Mouse (Mus musculus): ENCODE measurements around the gene Hoxd9. TPM values are rescaled to one million over a fixed set of nuclear protein-coding genes. Genes with fewer than 3 reads are reported as not detected.

Gene Hoxd9
- total and polyA plus RNA-seq, 3 experiments: not detected

DNA sequence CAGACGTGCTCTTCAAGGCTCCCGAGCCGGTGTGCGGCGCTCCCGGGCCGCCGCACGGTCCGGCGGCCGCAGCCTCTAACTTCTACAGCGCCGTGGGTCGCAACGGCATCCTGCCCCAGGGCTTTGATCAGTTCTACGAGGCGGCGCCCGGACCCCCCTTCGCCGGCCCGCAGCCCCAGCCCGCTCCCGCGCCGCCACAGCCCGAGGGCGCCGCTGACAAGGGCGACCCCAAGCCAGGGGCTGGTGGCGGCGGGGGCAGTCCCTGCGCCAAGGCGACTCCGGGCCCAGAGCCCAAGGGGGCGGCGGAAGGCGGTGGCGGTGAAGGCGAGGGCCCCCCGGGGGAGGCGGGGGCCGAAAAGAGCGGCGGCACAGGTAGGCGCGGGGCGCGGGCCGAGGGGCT is 14.7 kb upstream of the Hoxd9 start:
- no peaks in the 10 kb centered on the region for H3K27me3 ChIP-seq (replicated peaks)
- H3K79me2 ChIP-seq (replicated peaks; ENCODE audit: control insufficient read depth, extremely low read depth, insufficient read depth, poor library complexity, severe bottlenecking): no peaks in the 10 kb centered on the region
- peaks cover 29% of the 10 kb centered on the region for H3K9me3 ChIP-seq (replicated peaks; ENCODE audit: low read length)
- TF ChIP-seq CHD1 (IDR thresholded peaks at IDR 0.05; ENCODE audit: low read depth, low read length) (no peak), ZNF384 (IDR thresholded peaks at IDR 0.05; ENCODE audit: low read depth, low read length) (no peak), SIN3A (IDR thresholded peaks at IDR 0.05; ENCODE audit: low read length) (no peak), MXI1 (IDR thresholded peaks at IDR 0.05; ENCODE audit: low read depth, low read length) (no peak), MAZ (IDR thresholded peaks at IDR 0.05; ENCODE audit: low read depth, low read length) (no peak), RCOR1 (conservative IDR thresholded peaks at IDR 0.05; ENCODE audit: low read depth, low read length) (no peak), ZMIZ1 (IDR thresholded peaks at IDR 0.05; ENCODE audit: low read depth, low read length) (no peak), SMC3 (IDR thresholded peaks at IDR 0.05; ENCODE audit: low read depth, low read length) (no peak), ETS1 (conservative IDR thresholded peaks at IDR 0.05; ENCODE audit: low read depth, low read length) (no peak), MEF2A (IDR thresholded peaks at IDR 0.05; ENCODE audit: borderline replicate concordance, low read depth, low read length) (no peak), PAX5 (IDR thresholded peaks at IDR 0.05; ENCODE audit: low read length) (no peak), EP300 (IDR thresholded peaks at IDR 0.05; ENCODE audit: low read length) (no peak), USF2 (conservative IDR thresholded peaks at IDR 0.05; ENCODE audit: low read depth, low read length) (no peak), MAX (IDR thresholded peaks at IDR 0.05; ENCODE audit: low read length) (no peak), ZKSCAN1 (IDR thresholded peaks at IDR 0.05; ENCODE audit: borderline replicate concordance, low read depth, low read length) (no peak), BHLHE40 (IDR thresholded peaks at IDR 0.05; ENCODE audit: low read depth, low read length) (no peak), E2F4 (IDR thresholded peaks at IDR 0.05; ENCODE audit: insufficient replicate concordance, low read depth, low read length) (no peak), USF1 (IDR thresholded peaks at IDR 0.05; ENCODE audit: low read depth, low read length) (no peak), TCF12 (IDR thresholded peaks at IDR 0.05; ENCODE audit: low read depth, low read length) (no peak)
- DNase-seq (ENCODE audit: extremely low read depth): no peak
- no peaks in the 10 kb centered on the region for H3K36me3 ChIP-seq (replicated peaks in 1 of 2; ENCODE audit: control insufficient read depth in 1 of 2, insufficient read depth in 1 of 2, low read length in 1 of 2)
- H3K4me2 ChIP-seq (ENCODE audit: insufficient read depth, low read depth, poor library complexity, severe bottlenecking): no peak overlapping the region
- no peak overlapping the region for H3K27ac ChIP-seq (ENCODE audit: insufficient read depth, low read depth)
- no peak overlapping the region for H3K4me3 ChIP-seq (replicated peaks in 1 of 3; ENCODE audit: low read depth in 2 of 3, low read length in 2 of 3, poor library complexity in 1 of 3)
- in situ Hi-C loops (cut with MboI; ENCODE audit: low pct_ligation_motif_present, low pct_unique_long_range_greater_than_20kb, low sequenced_read_pairs) (loop anchor here (25.0 kb wide), 1 partner anchor 630 kb away; no protein-coding TSS in a partner anchor), dilution Hi-C loops (cut with MboI; ENCODE audit: extremely low pct_ligation_motif_present, extremely low pct_unique_long_range_greater_than_20kb, low sequenced_read_pairs) (no loop called here)
- H3K9ac ChIP-seq (ENCODE audit: insufficient read depth, low read depth): no peak overlapping the region
- H3K4me1 ChIP-seq (ENCODE audit: control insufficient read depth in 1 of 2, insufficient read depth in 2 of 2): no peaks in the 10 kb centered on the region

DNA sequence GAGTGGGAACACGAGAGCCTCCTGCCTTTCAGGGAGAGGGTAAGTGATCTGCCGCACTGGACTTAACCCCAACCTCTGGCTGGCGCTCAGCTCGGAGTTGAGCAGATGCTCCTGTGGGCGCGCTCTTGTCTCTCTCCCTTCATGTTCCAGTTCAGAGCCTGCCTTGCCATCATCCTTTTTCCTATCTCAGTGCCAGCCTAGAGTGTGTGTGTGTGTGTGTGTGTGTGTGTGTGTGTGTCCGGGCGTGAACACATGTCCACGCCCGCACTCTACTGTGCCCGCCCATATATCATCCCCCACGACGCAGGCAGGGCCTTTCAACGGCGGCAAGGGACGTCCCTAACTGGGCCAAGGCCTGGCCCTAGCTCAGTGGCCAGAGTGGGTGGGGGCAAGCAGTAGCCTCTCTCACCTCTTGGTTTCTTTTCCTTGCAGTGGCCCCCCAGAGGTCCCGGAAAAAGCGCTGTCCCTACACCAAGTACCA is 14.0 kb upstream of the Hoxd9 start:
- Histone ChIP-seq H3K27me3 (replicated peaks) (no peaks in the 10 kb centered on the region), H3K27ac (ENCODE audit: insufficient read depth, low read depth) (no peak overlapping the region), H3K79me2 (replicated peaks; ENCODE audit: control insufficient read depth, extremely low read depth, insufficient read depth, poor library complexity, severe bottlenecking) (no peaks in the 10 kb centered on the region), H3K9me3 (replicated peaks; ENCODE audit: low read length) (peaks cover 29% of the 10 kb centered on the region), H3K36me3 (replicated peaks in 1 of 2; ENCODE audit: control insufficient read depth in 1 of 2, insufficient read depth in 1 of 2, low read length in 1 of 2) (no peaks in the 10 kb centered on the region), H3K4me3 (replicated peaks in 1 of 3; ENCODE audit: low read depth in 2 of 3, low read length in 2 of 3, poor library complexity in 1 of 3) (no peak overlapping the region), H3K4me2 (ENCODE audit: insufficient read depth, low read depth, poor library complexity, severe bottlenecking) (no peak overlapping the region), H3K9ac (ENCODE audit: insufficient read depth, low read depth) (no peak overlapping the region), H3K4me1 (ENCODE audit: control insufficient read depth in 1 of 2, insufficient read depth in 2 of 2) (no peaks in the 10 kb centered on the region)
- TF ChIP-seq USF2 (conservative IDR thresholded peaks at IDR 0.05; ENCODE audit: low read depth, low read length): no peak
- TF ChIP-seq HCFC1 (IDR thresholded peaks at IDR 0.05; ENCODE audit: low read depth, low read length): no peak
- no peak for TF ChIP-seq MXI1 (IDR thresholded peaks at IDR 0.05; ENCODE audit: low read depth, low read length)
- TF ChIP-seq PAX5 (IDR thresholded peaks at IDR 0.05; ENCODE audit: low read length): no peak
- no peak for TF ChIP-seq ZNF384 (IDR thresholded peaks at IDR 0.05; ENCODE audit: low read depth, low read length)
- TF ChIP-seq ETS1 (conservative IDR thresholded peaks at IDR 0.05; ENCODE audit: low read depth, low read length): no peak
- TF ChIP-seq NELFE (IDR thresholded peaks at IDR 0.05; ENCODE audit: low read depth, low read length): no peak
- no peak for TF ChIP-seq RAD21 (IDR thresholded peaks at IDR 0.05; ENCODE audit: low read depth, low read length)
- TF ChIP-seq JUND (conservative IDR thresholded peaks at IDR 0.05; ENCODE audit: low read depth, low read length): no peak
- TF ChIP-seq MEF2A (IDR thresholded peaks at IDR 0.05; ENCODE audit: borderline replicate concordance, low read depth, low read length): no peak
- TF ChIP-seq JUN (IDR thresholded peaks at IDR 0.05; ENCODE audit: insufficient read depth, low read depth, low read length): no peak
- TF ChIP-seq ELF1 (IDR thresholded peaks at IDR 0.05; ENCODE audit: low read depth, low read length): no peak
- TF ChIP-seq EP300 (IDR thresholded peaks at IDR 0.05; ENCODE audit: low read length): no peak
- in situ Hi-C loops (cut with MboI; ENCODE audit: low pct_ligation_motif_present, low pct_unique_long_range_greater_than_20kb, low sequenced_read_pairs): loop anchor here (25.0 kb wide), 1 partner anchor 629 kb away; no protein-coding TSS in a partner anchor
- DNase-seq (ENCODE audit: extremely low read depth): no peak
- dilution Hi-C loops (cut with MboI; ENCODE audit: extremely low pct_ligation_motif_present, extremely low pct_unique_long_range_greater_than_20kb, low sequenced_read_pairs): no loop called here

Measured in CH12.LX (cell line).